In the genomic region with DNA sequence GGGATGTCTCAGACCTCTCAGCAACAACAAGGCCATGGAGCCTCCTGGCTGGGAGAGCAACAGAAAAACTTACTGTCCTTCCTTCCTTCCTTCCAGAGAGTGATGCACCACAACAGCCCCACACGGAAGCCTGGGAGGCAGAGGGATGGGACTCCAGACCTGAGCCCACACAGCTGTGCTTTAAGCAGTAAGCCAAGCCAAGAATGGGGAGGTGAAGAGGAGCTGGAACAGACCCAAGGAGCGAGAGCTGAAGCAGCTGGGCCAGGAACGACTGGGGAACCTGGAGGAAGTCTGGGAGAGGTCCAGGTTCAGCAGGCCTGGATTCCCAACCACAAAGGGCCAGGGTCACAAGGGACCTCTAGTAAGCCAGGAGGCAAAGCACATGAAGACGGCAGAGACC, we compare ENCODE assay signal across 20 mouse cellular contexts.
DNase-seq lines count a peak whose midpoint lies in the region; ATAC-seq and TF ChIP-seq lines count a peak whose summit lies in the region.
"Had no signal": no experiment of that assay in that cellular context is flagged by ENCODE, and none has a peak within 500 bp of the region (broad histone marks: within the 10 kb centered on the region; RNA-seq: fewer than 3 reads in every experiment).

No protein-coding gene starts in this region.

- H3K27ac ChIP-seq in kidney, embryonic 16.5 days (ENCODE audit: low read length): no peak overlapping the region
- H3K27ac ChIP-seq in stomach, embryonic 14.5 days (ENCODE audit: low read length): peak overlapping the region; percentile 58; the same call in 1 of the 2 replicates
- no peak overlapping the region for H3K27ac ChIP-seq in stomach, postnatal 0 days (replicated peaks)
- H3K27ac ChIP-seq: hindbrain, embryonic 12.5 days; layer of hippocampus, adult 2 months; midbrain, embryonic 12.5 days; neural tube, embryonic 12.5 days had no signal

- peaks cover 7% of the 10 kb centered on the region for H3K4me1 ChIP-seq in kidney, embryonic 16.5 days (ENCODE audit: insufficient read depth, low read length)
- peaks cover 8% of the 10 kb centered on the region; the same call in 1 of the 2 replicates for H3K4me1 ChIP-seq in stomach, embryonic 14.5 days (ENCODE audit: control insufficient read depth, insufficient read depth, low read length)
- H3K4me1 ChIP-seq in stomach, postnatal 0 days (replicated peaks; ENCODE audit: control insufficient read depth, insufficient read depth): 0 out of 2 replicates have a peak, but pooled peaks cover under 1% of the 10 kb centered on the region
- H3K4me1 ChIP-seq: hindbrain, embryonic 12.5 days; neural tube, embryonic 12.5 days had no signal

- no peaks in the 10 kb centered on the region for H3K36me3 ChIP-seq in kidney, embryonic 16.5 days (ENCODE audit: insufficient read depth, low read length)
- H3K36me3 ChIP-seq in stomach, embryonic 14.5 days (ENCODE audit: control insufficient read depth, insufficient read depth, low read length): no peaks in the 10 kb centered on the region
- H3K36me3 ChIP-seq in stomach, postnatal 0 days (ENCODE audit: control insufficient read depth, insufficient read depth, low read length): no peaks in the 10 kb centered on the region
- H3K36me3 ChIP-seq: hindbrain, embryonic 12.5 days; midbrain, embryonic 12.5 days; neural tube, embryonic 12.5 days had no signal

- intact Hi-C loops in gastrocnemius, postnatal 36 days (cut with DNase I): loop anchor here (5.0 kb wide), 1 partner anchor 32 kb away; no protein-coding TSS in a partner anchor

- no peak overlapping the region for H3K4me3 ChIP-seq in kidney, embryonic 16.5 days (ENCODE audit: low read length)
- H3K4me3 ChIP-seq in stomach, embryonic 14.5 days (ENCODE audit: low read depth, low read length): no peak overlapping the region
- no peak overlapping the region for H3K4me3 ChIP-seq in stomach, postnatal 0 days (ENCODE audit: low read depth, low read length)
- H3K4me3 ChIP-seq: hindbrain, embryonic 12.5 days; layer of hippocampus, adult 2 months; midbrain, embryonic 12.5 days; neural tube, embryonic 12.5 days had no signal

- no peak for DNase-seq in kidney, adult 18-20 months
- DNase-seq in stomach, postnatal 0 days (ENCODE audit: low spot score): no peak
- peak; percentile 53 for DNase-seq in lung, postnatal 14 days
- no peak for DNase-seq in gastrocnemius, postnatal 36 days
- DNase-seq: adrenal gland, adult 2 months; cerebellum, adult 2 months; cerebellum, postnatal 36 days; gastrocnemius, postnatal 14 days; liver; right cerebral cortex, adult 18-20 months; thymus, adult 18-20 months; thymus, postnatal 4 days had no signal

- 56% methylated on average over 4 of the region's 4 CpGs for WGBS in kidney, embryonic 16.5 days
- 35% methylated on average over 4 of the region's 4 CpGs for WGBS in stomach, embryonic 14.5 days
- 38% methylated on average over 4 of the region's 4 CpGs for WGBS in stomach, postnatal 0 days

- TF ChIP-seq EP300 in stomach, postnatal 0 days (optimal IDR thresholded peaks at IDR 0.05): no peak

- H3K9me3 ChIP-seq in kidney, embryonic 16.5 days (ENCODE audit: low read length): peaks cover 4% of the 10 kb centered on the region; the same call in 1 of the 2 replicates
- H3K9me3 ChIP-seq in stomach, embryonic 14.5 days (ENCODE audit: control insufficient read depth, low read depth, low read length): no peaks in the 10 kb centered on the region
- H3K9me3 ChIP-seq in stomach, postnatal 0 days (ENCODE audit: control insufficient read depth, low read length): no peaks in the 10 kb centered on the region
- H3K9me3 ChIP-seq: hindbrain, embryonic 12.5 days; midbrain, embryonic 12.5 days; neural tube, embryonic 12.5 days had no signal

- no peak for TF ChIP-seq CTCF in stomach, postnatal 0 days (IDR thresholded peaks at IDR 0.05; ENCODE audit: low read depth)

- peak; percentile 58; the same call in 1 of the 2 replicates for ATAC-seq in kidney, embryonic 16.5 days (ENCODE audit: low FRiP score, low TSS enrichment)
- peak; percentile 58; the same call in 1 of the 2 replicates for ATAC-seq in stomach, embryonic 14.5 days (ENCODE audit: insufficient number of reproducible peaks, insufficient read depth, low FRiP score, low read depth)
- no peak for ATAC-seq in stomach, postnatal 0 days (ENCODE audit: low FRiP score, low TSS enrichment)
- ATAC-seq in megakaryocyte, adult 5-6 weeks (ENCODE audit: poor library complexity, severe bottlenecking): no peak
- ATAC-seq: forebrain, embryonic 14.5 days had no signal

- H3K4me2 ChIP-seq in kidney, embryonic 16.5 days (replicated peaks; ENCODE audit: low read depth, low read length): no peak overlapping the region
- no peak overlapping the region for H3K4me2 ChIP-seq in stomach, embryonic 14.5 days (replicated peaks; ENCODE audit: low read depth, low read length)
- H3K4me2 ChIP-seq in stomach, postnatal 0 days (replicated peaks; ENCODE audit: low read depth): no peak overlapping the region
- H3K4me2 ChIP-seq: hindbrain, embryonic 12.5 days; midbrain, embryonic 12.5 days; neural tube, embryonic 12.5 days had no signal

- no peak overlapping the region for H3K9ac ChIP-seq in kidney, embryonic 16.5 days (replicated peaks; ENCODE audit: low read length)
- H3K9ac ChIP-seq in stomach, embryonic 14.5 days (replicated peaks; ENCODE audit: low read depth, low read length): no peak overlapping the region
- H3K9ac ChIP-seq in stomach, postnatal 0 days (ENCODE audit: low read length): no peak overlapping the region
- H3K9ac ChIP-seq: hindbrain, embryonic 12.5 days; midbrain, embryonic 12.5 days; neural tube, embryonic 12.5 days had no signal

- H3K27me3 ChIP-seq in kidney, embryonic 16.5 days (ENCODE audit: insufficient read depth, low read length): no peaks in the 10 kb centered on the region
- H3K27me3 ChIP-seq in stomach, embryonic 14.5 days (ENCODE audit: control insufficient read depth, insufficient read depth, low read length): no peaks in the 10 kb centered on the region
- no peaks in the 10 kb centered on the region for H3K27me3 ChIP-seq in stomach, postnatal 0 days (ENCODE audit: control insufficient read depth, insufficient read depth, low read length)
- H3K27me3 ChIP-seq: neural tube, embryonic 12.5 days had no signal

Comparison
In these comparisons a context has a peak if more than half of its experiments do, and no peak if none do; other contexts are left out.
1. ATAC-seq: peak in kidney, embryonic 16.5 days (single experiment) and stomach, embryonic 14.5 days (single experiment); none in stomach, postnatal 0 days (single experiment) and megakaryocyte, adult 5-6 weeks (single experiment).